Mouse (Mus musculus): ENCODE data around the gene Mga. TPM values are rescaled to one million over a fixed set of nuclear protein-coding genes. Genes with fewer than 3 reads are reported as not detected.
A peak's percentile ranks its signal among the peaks of the same experiment; 100 is the strongest.

Mga gene
- polyA plus RNA-seq, 1 experiment from 2014 or later: 8.9 TPM

DNA sequence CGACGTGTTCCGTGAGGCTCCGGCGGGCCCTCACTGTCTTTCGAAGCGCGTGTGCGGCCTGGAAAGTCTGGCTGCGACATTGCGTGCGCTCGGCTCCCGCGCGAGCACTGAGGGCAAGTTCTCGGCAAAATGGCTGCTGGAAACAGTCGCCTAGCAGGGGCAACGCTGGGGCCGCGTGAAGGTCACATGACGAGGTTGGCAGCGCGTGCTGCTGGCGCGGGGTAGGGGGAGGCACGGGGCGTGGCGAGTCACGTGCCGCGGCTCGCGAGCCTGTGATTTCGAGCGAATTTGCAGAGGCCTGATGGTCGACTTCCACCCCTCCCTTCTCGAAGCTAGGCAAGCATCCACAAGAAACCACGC, 23.9 kb upstream of the Mga start:
- ATAC-seq: peak; percentile 77
- H3K9ac ChIP-seq (ENCODE audit: low read depth, low read length): peak overlapping the region; percentile 55
- no peak for TF ChIP-seq CTCF (IDR thresholded peaks at IDR 0.05; ENCODE audit: low read depth)
- peaks cover 10% of the 10 kb centered on the region; the same call in 1 of the 2 replicates for H3K4me1 ChIP-seq (replicated peaks; ENCODE audit: control insufficient read depth, insufficient read depth, low read length)
- peak overlapping the region; percentile 50; the same call in 1 of the 2 replicates for H3K27ac ChIP-seq (ENCODE audit: low read depth, low read length)
- peak overlapping the region; percentile 90 for H3K4me2 ChIP-seq (replicated peaks; ENCODE audit: low read depth)
- 0 out of 2 replicates have a peak, but pooled peaks cover 4% of the 10 kb centered on the region for H3K27me3 ChIP-seq (replicated peaks; ENCODE audit: control insufficient read depth, insufficient read depth, low read length)
- no peaks in the 10 kb centered on the region for H3K9me3 ChIP-seq (ENCODE audit: control insufficient read depth)
- H3K4me3 ChIP-seq (ENCODE audit: low read depth, low read length): peak overlapping the region; percentile 47
- no peaks in the 10 kb centered on the region for H3K36me3 ChIP-seq (ENCODE audit: control insufficient read depth, insufficient read depth)
- WGBS: 1% methylated on average over 39 of the region's 39 CpGs

DNA sequence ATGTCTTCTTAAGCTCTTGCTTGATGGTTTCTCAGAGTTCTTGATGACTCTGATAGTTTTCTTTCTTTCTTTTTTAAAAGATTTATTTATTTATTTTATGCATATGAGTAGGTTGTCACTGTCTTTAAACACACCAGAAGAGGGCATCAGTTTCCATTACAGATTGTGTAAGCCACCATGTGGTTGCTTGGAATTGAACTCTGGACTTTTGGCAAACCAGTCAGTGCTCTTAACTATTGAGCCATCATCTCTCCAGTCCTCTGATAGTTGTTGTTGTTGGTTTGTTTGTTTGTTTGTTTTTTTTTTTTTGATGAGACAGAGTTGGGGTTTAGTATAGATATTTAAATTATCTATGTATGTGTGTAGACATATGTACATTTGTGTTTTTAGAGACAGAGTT, 21.0 kb upstream of the Mga start:
- Histone ChIP-seq H3K4me2 (replicated peaks; ENCODE audit: low read depth) (no peak overlapping the region), H3K36me3 (ENCODE audit: control insufficient read depth, insufficient read depth) (no peaks in the 10 kb centered on the region), H3K9me3 (ENCODE audit: control insufficient read depth) (no peaks in the 10 kb centered on the region), H3K27ac (ENCODE audit: low read depth, low read length) (no peak overlapping the region), H3K27me3 (replicated peaks; ENCODE audit: control insufficient read depth, insufficient read depth, low read length) (no peaks in the 10 kb centered on the region), H3K4me1 (replicated peaks; ENCODE audit: control insufficient read depth, insufficient read depth, low read length) (peaks cover 10% of the 10 kb centered on the region; the same call in 1 of the 2 replicates), H3K4me3 (ENCODE audit: low read depth, low read length) (no peak overlapping the region), H3K9ac (ENCODE audit: low read depth, low read length) (no peak overlapping the region)
- TF ChIP-seq CTCF (IDR thresholded peaks at IDR 0.05; ENCODE audit: low read depth): 0 out of 2 replicates have a peak, but pooled peaks have one; percentile 6
- no peak for ATAC-seq

DNA sequence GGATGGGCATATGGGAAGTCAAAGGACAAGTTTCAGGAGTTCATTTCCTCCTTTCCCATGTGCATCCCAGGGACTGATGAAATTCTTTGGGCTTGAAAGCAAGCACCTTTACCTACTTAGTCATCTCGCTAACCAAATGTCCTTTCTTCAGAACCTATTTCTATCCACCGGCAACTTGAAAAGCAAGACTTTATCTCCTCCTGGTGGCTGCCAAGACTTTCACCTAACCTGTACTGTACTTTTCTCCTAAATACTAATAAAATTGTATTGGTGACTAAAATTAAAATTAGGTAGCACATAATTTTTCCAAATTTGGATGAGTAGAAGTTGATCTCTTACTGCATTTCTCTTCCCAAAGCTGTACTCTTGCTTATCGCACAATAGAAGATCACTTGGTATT, 9.8 kb upstream of the Mga start:
- Histone ChIP-seq H3K27me3 (replicated peaks; ENCODE audit: control insufficient read depth, insufficient read depth, low read length) (no peaks in the 10 kb centered on the region), H3K27ac (ENCODE audit: low read depth, low read length) (no peak overlapping the region), H3K4me2 (replicated peaks; ENCODE audit: low read depth) (no peak overlapping the region), H3K9ac (ENCODE audit: low read depth, low read length) (no peak overlapping the region), H3K9me3 (ENCODE audit: control insufficient read depth) (no peaks in the 10 kb centered on the region), H3K36me3 (ENCODE audit: control insufficient read depth, insufficient read depth) (no peaks in the 10 kb centered on the region), H3K4me1 (replicated peaks; ENCODE audit: control insufficient read depth, insufficient read depth, low read length) (no peaks in the 10 kb centered on the region), H3K4me3 (ENCODE audit: low read depth, low read length) (no peak overlapping the region)
- TF ChIP-seq CTCF (IDR thresholded peaks at IDR 0.05; ENCODE audit: low read depth): peak; percentile 18; the same call in 1 of the 2 replicates
- no peak for ATAC-seq
- WGBS: 87% methylated on average over 3 of the region's 3 CpGs

DNA sequence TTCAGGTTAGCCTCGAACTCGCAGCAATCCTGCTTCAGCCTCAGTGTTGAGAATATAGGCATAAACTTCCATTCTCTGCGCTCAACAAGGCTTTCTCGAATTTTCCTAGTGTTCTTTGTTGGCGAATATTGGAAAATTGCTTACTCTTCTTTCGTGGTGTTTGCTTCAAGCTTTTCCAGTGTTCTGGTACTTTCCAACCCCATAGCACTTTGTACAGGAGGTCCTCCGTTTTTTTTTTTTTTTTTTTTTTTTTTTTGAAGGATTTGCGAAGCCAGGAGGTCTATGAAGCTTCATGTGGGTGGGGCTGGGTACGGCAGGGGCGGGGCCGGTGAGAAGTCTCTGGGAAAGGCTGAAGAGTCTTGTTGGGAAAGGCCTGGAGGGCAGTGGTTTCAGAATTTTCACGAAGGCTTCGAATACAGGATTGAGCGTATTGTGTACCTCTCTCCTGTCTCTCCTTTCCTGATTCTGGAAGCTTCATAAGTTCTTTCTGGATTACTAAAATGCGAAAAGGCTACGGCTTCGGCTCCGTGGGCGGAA, 407 bp upstream of the Mga start:
- peak; percentile 47; the same call in 1 of the 2 replicates for ATAC-seq
- peak overlapping the region; percentile 85 for H3K27ac ChIP-seq (ENCODE audit: low read depth, low read length)
- peak overlapping the region; percentile 63 for H3K4me2 ChIP-seq (replicated peaks; ENCODE audit: low read depth)
- no peaks in the 10 kb centered on the region for H3K9me3 ChIP-seq (ENCODE audit: control insufficient read depth)
- H3K9ac ChIP-seq (ENCODE audit: low read depth, low read length): peak overlapping the region; percentile 3; the same call in 1 of the 2 replicates
- no peak for TF ChIP-seq CTCF (IDR thresholded peaks at IDR 0.05; ENCODE audit: low read depth)
- H3K4me3 ChIP-seq (ENCODE audit: low read depth, low read length): peak overlapping the region; percentile 38
- no peaks in the 10 kb centered on the region for H3K27me3 ChIP-seq (replicated peaks; ENCODE audit: control insufficient read depth, insufficient read depth, low read length)
- no peaks in the 10 kb centered on the region for H3K36me3 ChIP-seq (ENCODE audit: control insufficient read depth, insufficient read depth)
- H3K4me1 ChIP-seq (replicated peaks; ENCODE audit: control insufficient read depth, insufficient read depth, low read length): peaks cover 17% of the 10 kb centered on the region; the same call in 1 of the 2 replicates
- WGBS: 20% methylated on average over 19 of the region's 19 CpGs

DNA sequence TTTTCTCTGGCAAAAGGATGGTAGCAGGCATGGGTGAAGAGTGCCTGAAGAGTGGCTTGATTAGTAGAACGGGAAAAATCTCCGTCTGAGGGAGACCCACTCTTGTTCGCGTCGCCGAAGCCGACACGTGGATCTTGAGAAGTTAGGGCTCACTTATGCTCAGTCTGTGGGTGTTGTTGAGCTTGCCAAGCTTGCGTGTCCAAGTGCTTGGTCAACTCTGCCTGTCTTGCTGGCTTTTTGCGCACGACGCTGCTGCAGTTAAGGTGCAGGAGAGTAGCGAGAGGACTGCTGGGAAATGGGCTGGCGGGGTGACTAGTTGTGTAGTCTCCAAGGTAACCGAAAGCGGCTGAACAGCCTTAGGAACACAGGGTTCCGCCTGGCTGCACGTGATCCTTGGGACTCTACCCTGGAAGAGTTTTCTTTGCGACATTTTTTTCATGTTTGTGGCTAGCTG, 1.1 kb downstream of the Mga start:
- Histone ChIP-seq H3K4me1 (replicated peaks; ENCODE audit: control insufficient read depth, insufficient read depth, low read length) (peaks cover 17% of the 10 kb centered on the region; the same call in 1 of the 2 replicates), H3K36me3 (ENCODE audit: control insufficient read depth, insufficient read depth) (peaks cover 3% of the 10 kb centered on the region; the same call in 1 of the 2 replicates), H3K4me3 (ENCODE audit: low read depth, low read length) (peak overlapping the region; percentile 38), H3K9ac (ENCODE audit: low read depth, low read length) (peak overlapping the region; percentile 19; the same call in 1 of the 2 replicates), H3K27ac (ENCODE audit: low read depth, low read length) (peak overlapping the region; percentile 85), H3K27me3 (replicated peaks; ENCODE audit: control insufficient read depth, insufficient read depth, low read length) (no peaks in the 10 kb centered on the region), H3K4me2 (replicated peaks; ENCODE audit: low read depth) (peak overlapping the region; percentile 63), H3K9me3 (ENCODE audit: control insufficient read depth) (no peaks in the 10 kb centered on the region)
- ATAC-seq: peak; percentile 83
- no peak for TF ChIP-seq CTCF (IDR thresholded peaks at IDR 0.05; ENCODE audit: low read depth)
- 5% methylated on average over 19 of the region's 19 CpGs for WGBS

DNA sequence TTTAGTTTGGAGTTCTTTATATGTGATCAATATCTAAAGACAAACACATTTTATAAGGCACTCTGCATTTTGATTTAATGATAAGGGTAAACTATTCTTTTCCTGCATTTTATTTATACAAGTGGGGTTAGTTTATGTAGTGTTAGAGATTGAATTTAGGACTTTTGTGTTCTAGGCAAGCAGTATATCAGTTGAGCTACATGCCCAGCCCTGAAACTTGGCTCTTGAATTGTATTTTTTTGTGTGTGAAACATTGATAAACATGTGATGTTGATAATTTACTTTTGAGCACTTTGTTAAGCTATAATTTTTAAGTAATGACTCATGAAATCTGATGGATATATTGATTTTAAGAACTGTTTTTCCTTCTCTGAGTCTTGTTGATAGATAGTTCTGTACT, 19.0 kb downstream of the Mga start:
- Histone ChIP-seq H3K9ac (ENCODE audit: low read depth, low read length) (no peak overlapping the region), H3K4me2 (replicated peaks; ENCODE audit: low read depth) (no peak overlapping the region), H3K9me3 (ENCODE audit: control insufficient read depth) (no peaks in the 10 kb centered on the region), H3K27ac (ENCODE audit: low read depth, low read length) (no peak overlapping the region), H3K36me3 (ENCODE audit: control insufficient read depth, insufficient read depth) (no peaks in the 10 kb centered on the region), H3K4me3 (ENCODE audit: low read depth, low read length) (no peak overlapping the region), H3K4me1 (replicated peaks; ENCODE audit: control insufficient read depth, insufficient read depth, low read length) (no peaks in the 10 kb centered on the region), H3K27me3 (replicated peaks; ENCODE audit: control insufficient read depth, insufficient read depth, low read length) (no peaks in the 10 kb centered on the region)
- TF ChIP-seq CTCF (IDR thresholded peaks at IDR 0.05; ENCODE audit: low read depth): no peak
- ATAC-seq: no peak

Data from intestine, postnatal 0 days (tissue).